Mouse (Mus musculus): ENCODE measurements around the gene Zscan22. TPM values are rescaled to one million over a fixed set of nuclear protein-coding genes. Genes with fewer than 3 reads are reported as not detected.
"Not testable (repeated sequence)": the region's sequence is repeated elsewhere in the genome, so short reads cannot be mapped to it uniquely, and the experiment has no call there.

Gene Zscan22
- 10 to 100 TPM; 12.7 to 15.0 (median 13.7) TPM for total RNA-seq (2022)

DNA sequence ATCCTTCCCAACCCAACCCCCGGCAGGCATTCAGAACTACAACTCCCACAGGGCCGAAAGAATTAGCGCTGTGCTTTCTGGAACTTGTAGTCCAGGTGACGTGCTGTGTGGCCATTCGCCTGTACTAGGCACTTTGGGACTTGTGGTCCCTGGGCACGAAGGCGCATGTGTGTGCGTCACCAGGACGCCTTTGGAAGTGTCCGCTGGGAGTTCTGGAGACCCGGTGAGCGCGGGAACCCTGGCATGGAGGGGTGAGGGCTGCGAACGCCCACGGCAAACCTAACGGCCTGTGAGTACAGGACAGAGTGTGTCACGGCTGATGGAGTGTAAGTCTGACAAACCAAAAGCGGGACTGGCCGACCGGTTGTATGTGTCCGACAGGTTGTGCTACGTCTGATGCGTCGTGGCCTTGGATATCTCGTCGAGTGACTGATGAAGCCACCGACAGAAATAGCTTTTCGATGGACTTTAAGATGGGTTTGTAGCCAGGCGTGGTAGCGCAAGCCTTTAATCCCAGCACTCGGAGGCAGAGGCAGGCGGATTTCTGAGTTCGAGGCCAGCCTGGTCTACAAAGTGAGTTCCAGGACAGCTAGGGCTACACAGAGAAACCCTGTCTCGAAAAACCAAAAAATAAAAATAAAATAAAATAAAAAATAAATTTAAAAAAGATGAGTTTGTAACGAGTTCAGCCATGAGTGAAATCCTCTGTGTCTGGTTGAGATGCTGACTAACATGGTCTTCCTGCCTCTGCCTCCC lies at the start of gene Zscan22:
Zscan22 (plus strand) TSS at position 161 of the 756 bp plus-strand sequence.
- peak; percentile 88 to 97 for DNase-seq (ENCODE audit: low spot score in 2 of 2)

DNA sequence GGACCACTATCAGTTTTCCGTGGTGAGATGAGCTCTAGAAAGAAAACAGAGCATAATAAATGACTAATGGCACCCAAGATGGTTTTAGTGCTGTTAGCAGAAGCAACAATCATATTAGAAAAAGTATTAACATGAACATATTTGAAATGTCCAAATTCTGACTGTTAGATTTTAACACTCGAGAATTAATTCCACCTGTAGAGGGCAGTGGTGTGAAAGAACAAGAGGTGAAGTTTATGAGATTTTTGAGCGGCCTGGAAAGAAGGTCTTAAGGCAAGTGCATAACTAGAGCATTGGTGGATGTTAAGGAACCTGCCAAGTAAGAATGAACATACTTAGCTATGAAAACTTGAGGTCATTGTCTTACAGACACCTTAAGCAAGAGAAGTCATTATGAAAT lies 23.3 kb upstream of the Zscan22 start:
- DNase-seq (ENCODE audit: low spot score in 2 of 2) = no peak

DNA sequence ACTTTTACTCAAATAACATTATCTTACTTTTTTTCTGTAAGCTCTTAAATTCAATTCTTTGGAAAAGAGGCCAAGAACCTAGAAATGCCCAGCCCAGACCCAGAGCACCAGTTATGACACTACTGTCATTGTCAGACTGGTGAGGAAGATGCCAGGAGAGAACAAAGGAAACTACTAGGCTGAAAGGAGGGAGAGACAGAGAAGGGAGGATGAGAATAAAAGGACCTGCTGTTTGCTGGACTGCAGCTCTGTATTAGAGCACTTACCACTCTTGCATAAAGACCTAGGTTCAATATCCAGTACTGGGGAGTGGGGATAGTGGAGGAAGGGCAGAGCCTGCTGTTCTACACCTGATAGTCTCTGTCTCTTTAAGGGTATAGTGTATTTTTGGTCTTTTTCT lies 17.6 kb upstream of the Zscan22 start:
- no peak for DNase-seq (ENCODE audit: low spot score in 2 of 2)

DNA sequence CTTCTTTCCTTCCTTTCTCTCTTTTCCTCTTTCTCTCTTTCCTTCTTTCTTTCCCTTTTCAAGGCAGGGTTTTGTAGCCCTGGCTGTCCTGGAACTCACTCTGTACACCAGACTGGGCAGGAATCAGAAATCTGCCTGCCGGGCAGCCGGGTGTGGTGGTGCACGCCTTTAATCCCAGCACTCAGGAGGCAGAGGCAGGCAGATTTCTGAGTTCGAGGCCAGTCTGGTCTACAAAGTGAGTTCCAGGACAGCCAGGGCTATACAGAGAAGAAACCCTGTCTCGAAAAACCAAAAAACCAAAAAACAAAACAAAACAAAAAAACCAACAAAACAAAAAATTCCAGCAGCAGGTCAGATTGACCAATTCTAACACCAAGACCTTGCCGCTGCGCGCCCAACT lies 17.1 kb upstream of the Zscan22 start:
- DNase-seq (ENCODE audit: low spot score in 2 of 2) = not testable (repeated sequence)

DNA sequence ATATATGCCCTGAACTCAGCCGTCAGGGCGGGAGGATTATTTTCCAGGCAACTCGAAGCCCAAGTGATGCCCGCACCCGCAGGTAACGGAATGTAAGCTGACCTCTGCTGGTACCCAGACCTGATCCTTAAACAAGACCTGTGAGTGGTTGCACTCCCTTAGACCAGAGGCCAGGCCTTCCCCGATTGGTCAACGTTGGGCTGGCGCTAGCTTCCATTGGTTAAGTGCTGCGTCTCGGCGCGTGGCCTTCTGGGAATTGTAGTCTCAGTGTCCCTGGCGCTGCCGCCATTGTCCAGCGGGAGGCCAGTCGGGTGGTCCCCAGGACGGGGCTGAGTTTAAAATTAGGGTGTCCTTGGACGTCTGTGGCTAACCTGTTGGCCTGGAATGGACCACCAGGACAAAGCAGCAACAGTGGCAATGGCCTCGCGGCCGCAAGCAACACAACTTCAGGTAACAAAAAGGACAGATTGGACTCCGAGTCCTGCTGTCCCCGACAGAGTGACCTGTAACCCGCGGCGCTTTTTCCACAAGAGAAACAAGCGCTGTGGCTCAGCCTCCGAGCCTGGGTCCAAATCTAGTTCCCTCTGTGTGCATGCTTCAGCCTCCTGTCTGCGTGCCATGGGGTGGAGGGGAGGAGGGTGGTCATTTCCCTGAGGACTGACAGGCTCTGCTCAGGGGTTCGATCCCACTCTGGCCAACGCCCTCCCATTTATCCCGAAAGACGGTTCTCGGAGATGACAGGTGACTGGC lies 16.5 kb upstream of the Zscan22 start, which contains the start of gene Zfp128:
Zfp128 (plus strand) TSS at position 267 of the 750 bp plus-strand sequence.
- DNase-seq (ENCODE audit: low spot score in 2 of 2) = peak; percentile 84 to 97

DNA sequence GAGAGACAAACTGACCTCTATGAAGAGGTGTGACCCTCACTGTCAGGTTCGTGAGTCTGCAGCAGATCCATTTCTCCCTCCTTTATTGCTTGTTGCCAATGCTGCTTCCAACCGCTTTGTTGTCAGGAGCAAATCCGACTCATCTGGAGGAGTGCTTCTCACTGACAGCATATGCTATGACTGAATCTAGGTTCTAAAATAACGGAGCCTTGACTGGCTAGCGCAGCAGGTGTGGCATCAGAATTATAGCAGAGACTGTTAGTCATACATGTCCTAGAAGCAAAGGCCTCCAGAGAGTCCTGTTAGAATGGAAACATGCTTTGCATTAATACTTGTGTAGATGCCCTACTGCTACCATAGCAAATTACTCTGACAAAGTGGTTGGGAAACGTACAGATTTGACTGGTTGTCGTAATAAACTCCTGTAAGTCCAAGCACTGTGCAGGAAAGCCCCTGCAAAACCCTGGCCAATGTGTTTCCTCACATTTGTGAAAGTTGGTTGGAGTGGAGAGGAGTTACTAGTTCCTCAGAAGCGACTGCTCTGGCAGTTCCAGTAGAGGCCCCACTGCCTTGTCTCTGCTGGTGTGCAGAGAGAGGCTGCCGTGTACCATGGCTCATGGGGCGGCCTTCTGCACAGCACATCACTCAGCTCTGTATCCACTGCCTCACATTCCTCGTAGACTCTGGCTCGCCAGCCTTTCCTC lies 10.9 kb upstream of the Zscan22 start:
- no peak for DNase-seq (ENCODE audit: low spot score in 2 of 2)

DNA sequence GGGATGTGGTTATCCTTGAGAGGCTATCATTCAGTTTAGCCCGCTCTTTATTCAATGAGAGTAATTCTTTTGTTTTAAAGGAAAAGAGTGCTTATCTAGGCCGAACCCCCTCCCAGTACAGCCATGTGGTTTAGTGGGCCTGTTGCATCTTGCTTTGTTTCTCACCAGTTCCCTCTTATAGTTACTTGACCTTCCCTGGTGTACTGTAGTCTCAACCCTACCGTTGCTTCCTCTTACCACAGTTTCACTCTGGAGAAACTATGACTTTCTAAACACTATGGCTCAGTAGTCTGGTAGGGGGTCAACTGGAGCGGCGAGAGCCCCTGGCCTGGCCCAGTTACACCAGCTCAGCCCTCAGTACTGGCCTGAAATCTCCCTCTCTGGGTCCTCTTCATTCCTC lies 10.0 kb upstream of the Zscan22 start:
- DNase-seq (ENCODE audit: low spot score in 2 of 2) = no peak

DNA sequence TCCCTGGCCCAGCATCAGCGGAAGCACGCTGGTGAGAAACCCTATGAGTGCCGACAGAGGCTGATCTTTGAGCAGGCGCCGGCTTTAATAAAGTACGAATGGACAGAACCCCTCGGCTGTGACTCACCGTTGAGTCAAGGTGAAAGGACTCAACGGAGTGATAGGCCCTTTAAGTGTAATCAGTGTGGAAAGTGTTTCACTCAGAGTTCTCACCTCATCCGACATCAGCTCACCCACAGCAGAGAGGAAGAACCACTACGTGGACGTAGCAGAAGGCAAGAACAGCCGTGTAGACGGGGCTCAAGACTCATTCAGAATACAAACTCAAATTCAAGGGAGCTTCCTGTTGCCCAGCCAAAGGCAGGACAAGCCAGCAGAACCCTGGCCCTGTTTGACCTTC lies 6.7 kb upstream of the Zscan22 start:
- no peak for DNase-seq (ENCODE audit: low spot score in 2 of 2)

DNA sequence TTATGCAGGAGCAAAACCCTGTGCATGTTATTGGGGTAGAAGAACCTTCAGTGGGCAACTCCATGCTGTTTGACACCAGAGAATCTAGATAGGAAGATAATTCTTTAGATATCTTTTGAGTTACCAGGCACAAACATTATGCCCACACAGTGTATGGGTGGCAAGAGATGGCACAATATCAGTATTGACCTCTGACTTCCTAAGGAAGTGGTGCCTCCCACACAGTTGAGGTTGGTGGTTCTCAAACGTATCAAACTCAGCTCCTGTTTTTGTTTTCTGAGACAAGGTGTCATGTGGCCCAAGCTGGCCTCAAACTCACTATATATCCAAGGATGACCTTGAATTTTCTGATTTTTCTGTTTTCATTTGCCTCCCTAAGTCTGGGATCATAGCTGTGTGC lies 6.3 kb upstream of the Zscan22 start:
- DNase-seq (ENCODE audit: low spot score in 2 of 2) = no peak

DNA sequence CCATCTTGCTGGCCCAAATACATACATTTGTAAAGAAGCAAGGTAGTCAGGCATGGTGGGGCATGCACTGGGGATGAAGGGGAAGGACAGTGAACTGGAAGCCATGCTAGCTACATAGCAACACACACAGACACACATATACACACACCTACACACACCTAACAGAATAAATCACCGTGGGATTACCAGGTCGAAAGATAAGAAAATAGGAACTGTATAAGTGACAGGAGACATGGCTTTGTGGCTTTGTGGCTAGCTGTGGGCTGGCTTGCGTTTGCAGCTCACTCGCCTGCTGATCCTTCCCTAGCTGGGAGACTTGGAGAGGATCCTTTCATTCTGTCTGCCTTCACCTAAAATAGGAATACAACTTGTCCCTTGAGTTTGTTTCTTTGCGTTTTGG lies 3.9 kb downstream of the Zscan22 start:
- DNase-seq (ENCODE audit: low spot score in 2 of 2) = no peak

DNA sequence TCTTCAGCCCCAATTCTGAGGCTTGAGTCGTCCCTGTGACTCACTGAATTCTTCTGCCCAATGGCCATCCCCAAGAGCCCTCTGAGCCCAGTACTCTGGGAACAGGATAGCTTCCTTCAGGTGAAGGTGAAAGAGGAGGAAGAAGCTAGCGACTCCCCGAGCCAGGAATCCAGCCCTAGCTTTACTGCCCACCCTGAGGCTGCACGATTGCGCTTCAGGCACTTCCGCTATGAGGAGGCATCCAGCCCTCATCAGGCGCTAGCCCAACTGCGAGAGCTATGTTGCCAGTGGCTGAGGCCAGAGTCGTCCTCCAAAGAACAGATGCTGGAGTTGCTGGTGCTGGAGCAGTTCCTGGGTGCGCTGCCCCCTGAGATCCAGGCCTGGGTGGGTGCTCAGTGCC lies 6.0 kb downstream of the Zscan22 start:
- DNase-seq (ENCODE audit: low spot score in 2 of 2) = no peak

DNA sequence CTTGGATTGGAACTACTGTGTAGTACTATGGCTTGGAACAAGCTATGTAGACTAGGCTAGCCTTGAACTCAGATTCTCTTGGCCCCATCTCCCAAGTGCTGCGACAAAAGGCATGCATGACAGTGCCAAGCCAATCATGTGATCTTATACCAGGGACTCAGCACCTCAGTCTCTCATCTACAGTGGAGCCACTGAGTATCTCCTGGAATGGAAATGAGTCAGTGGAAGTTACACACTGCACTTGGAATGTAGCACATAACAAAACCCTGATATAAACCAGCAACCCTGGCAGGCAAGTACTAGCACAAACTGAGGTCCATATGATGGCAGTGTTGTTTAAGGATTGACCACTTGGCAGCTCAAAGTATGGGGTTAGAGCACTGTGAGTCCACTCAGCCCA lies 7.5 kb downstream of the Zscan22 start:
- DNase-seq (ENCODE audit: low spot score in 2 of 2) = no peak

DNA sequence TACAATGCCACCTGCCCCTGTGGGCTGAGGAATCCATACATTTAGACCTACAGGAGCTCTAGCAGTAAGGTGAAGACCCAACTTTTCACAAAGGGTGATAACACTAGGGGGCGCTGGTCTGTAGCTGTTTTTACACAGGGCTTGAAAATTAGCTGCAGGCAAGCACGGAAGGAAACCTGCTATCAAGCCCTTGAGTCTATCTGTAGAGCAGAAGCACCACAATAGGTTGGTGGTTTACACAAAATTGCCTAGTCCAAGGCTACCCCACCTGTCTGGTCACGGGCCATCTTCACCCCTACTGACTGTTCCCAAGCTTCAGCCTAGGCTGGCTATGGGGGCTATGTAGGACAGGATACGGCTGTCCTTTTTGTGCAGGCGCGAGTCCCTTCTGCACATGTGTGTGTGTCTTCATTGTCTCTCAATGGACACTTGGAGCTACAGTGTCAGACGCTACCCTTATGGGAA lies 11.9 kb downstream of the Zscan22 start:
- DNase-seq (ENCODE audit: low spot score in 2 of 2) = peak; percentile 47 to 63

DNA sequence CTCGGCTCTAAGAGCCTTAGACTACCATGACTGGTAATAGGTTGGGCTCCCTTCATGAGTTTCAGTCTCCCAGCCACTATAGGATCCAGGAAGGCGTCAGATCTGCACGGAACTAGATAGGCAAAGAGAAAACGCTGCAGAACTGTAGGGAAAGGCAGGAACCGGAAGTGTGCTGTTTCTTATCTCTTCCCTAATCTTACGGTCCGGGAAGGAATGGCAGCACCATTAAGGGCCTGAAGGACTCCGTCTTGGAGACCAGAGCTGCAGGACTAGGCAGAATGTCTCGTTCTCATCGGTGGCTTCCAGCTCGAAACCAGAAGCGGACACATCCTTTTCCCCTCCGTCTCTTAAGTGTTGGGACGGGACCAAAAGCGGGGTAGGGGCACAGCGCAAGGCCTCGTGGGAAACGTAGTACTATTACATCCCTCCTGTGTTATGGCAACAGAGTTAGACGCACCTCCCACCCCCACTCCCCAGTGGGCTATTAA lies 12.6 kb downstream of the Zscan22 start:
- DNase-seq (ENCODE audit: low spot score in 2 of 2) = peak; percentile 46 to 66

DNA sequence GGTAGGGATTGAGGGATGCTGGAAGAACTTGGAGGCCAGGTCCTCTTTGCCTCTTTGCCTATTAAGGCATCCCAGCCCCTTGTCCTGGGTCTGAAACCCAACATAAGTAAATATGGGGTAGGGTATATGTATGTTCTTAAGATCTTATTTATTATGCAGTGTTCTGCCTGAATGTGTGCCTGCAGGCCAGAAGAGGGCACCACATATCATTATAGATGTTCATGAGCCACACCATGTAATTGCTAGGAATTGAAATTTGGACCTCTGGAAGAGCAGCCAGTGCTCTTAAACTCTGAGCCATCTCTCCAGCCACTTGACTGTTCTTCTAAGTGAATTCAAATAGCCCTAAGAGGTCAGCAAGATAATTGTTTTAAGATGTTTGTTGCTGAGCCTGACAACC lies 15.9 kb downstream of the Zscan22 start:
- DNase-seq (ENCODE audit: low spot score in 2 of 2) = no peak

DNA sequence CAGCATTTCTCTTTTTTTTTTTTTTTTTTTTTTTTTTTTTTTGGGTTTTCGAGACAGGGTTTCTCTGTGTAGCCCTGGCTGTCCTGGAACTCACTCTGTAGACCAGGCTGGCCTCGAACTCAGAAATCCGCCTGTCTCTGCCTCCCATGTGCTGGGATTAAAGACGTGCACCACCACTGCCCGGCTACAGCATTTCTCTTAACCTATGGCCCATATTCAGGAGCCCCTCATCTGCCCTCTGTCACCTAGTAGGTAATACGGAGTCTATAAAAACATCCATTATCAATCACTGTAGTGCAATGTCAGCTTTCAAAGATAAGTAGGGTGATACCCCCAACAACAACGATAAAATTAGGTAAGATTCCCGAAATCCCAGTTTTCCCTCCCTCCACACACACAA lies 22.9 kb downstream of the Zscan22 start:
- not testable (repeated sequence) for DNase-seq (ENCODE audit: low spot score in 2 of 2)

DNA sequence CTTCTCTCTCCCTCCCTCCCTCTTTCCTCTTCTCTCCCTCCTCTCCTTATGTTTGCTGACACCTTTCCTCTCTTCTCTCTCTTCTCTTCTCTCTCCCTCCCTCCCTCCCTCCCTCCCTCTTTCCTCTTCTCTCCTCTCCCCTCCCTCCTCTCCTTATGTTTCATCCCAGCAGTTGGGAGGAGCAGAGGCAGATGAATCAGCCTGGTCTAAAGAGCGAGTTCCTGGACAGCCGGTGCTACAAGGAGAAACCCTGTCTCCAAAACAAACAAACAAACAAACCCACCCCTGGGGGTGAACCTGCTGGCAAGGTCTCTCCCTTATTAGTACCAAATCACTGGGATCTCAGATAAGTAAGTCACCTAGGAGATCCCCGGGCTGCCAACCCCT lies 23.7 kb downstream of the Zscan22 start:
- DNase-seq (ENCODE audit: low spot score in 2 of 2) = no peak

DNA sequence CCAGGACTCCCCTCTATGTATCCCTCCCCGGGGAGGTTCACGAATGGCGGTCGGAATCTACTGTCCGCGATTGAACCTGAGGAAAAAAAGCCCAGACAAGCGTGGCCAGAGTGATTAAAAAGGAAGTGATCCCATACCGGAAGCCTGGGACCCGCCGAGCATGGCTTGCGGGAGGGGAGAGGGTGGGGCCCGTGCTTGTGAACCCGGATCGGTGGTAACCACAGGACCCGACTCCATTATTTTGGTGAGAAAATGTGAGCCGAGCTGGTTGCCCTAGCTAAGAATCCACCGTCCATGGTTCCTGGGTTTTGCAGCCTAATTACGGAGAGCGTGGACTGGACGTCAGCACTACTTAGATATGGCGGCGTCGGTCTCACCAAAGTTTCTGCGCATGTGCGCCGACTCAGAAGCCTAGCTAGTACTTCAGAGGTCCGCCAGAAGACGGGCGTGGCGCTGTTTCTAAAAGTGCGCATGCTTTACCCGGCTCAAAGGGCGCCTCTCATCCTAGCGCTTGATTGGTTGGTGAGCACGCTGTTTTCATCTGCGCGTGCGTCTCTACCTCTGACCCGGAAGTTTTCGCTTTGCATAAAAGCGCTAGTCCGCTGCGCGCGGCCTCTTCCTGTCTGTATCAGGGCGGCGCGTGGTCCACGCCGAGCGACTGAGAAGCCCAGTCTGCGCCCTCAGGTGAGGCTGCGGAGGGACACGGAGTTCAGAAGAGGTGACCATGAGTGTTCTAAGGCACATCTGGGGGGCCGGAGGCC lies 24.3 kb downstream of the Zscan22 start, which contains the start of gene Rps5:
Rps5 (plus strand) TSS at position 586 of the 761 bp plus-strand sequence.
- peak; percentile 94 to 99 for DNase-seq (ENCODE audit: low spot score in 2 of 2)

DNA sequence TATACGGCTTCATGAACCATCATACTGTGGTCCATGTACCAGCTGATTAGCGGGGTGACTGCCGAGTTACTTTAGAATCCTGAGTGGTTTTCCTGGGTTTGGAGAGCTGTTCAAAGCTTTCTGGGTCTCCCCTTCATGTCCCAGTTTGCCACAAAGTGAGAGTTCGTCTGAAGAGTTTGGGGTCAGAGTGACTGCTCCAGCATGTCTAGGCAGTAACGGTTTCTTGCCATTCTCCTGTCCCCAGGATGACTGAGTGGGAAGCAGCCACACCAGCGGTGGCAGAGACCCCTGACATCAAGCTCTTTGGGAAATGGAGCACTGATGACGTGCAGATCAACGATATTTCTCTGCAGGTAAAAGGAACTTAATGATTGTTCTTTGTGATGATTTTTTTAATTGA lies 25.1 kb downstream of the Zscan22 start:
- DNase-seq (ENCODE audit: low spot score in 2 of 2) = no peak

DNA sequence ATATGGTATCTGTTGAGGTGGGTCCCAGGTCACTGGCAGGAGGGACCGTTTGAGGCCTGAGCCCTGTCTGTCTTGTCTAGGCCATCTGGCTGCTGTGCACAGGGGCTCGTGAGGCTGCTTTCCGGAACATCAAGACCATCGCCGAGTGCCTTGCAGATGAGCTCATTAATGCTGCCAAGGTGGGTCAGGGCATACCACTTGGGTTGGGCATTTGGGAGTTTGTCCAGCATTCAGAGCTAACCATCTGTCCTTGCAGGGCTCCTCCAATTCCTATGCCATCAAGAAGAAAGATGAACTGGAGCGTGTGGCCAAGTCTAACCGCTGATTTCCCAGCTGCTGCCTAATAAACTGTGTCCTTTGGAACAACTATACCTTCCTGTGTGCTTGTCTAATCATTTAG lies 28.7 kb downstream of the Zscan22 start:
- DNase-seq (ENCODE audit: low spot score in 2 of 2) = no peak

DNA sequence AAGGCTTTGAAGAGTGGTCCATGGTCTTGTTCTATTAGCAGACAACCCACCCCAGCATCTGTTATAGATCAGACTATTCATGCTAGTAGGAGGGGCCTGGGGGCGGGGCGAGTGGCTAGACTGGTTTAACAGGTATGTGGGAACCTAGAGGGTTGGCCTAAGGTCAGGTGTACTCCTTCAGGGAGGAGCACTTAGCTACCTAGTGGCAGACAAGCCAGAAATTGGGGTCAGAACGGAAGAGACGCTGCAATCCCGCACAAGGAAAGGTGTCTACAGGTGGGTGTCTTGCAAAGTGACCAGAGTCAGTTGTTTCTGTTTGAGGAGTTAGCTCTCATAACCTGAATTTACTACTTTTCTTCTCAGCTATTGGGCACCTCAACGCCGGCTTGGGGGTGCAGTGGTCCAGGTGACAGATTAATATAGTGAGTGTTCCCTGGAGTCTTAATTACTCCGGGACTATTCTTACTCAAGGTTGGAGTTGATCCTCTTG lies 29.6 kb downstream of the Zscan22 start, which contains the start of gene Rnf225:
Rnf225 (plus strand) TSS at position 226 of the 490 bp plus-strand sequence.
- DNase-seq (ENCODE audit: low spot score in 2 of 2) = no peak
